Mouse (Mus musculus) stomach, embryonic 16.5 days (tissue): ENCODE measurements at regions not wholly inside any gene's neighbourhood (a gene's known extent, or its start where the extent isn't known, plus 50 kb on each side); places are given as distances from the start of the nearest gene placed in this dataset.
A peak's percentile ranks its signal among the peaks of the same experiment; 100 is the strongest.

ENCODE experiments used
- ATAC-seq: fragments of 200-750 bp; cut with Nextera tagmentation; 2 replicates; pipeline ENCODE4 v1.8.0; 2017; ENCODE audit warnings: moderate number of reproducible peaks, moderate TSS enrichment; ENCODE audit not compliant: insufficient read depth, low FRiP score
- H3K27ac ChIP-seq: fragments of 300-500 bp; sonication (generic); 2 replicates; pipeline ENCODE4 v1.5.1; 2014; ENCODE audit warnings: low read length
- H3K27me3 ChIP-seq: fragments of 300-500 bp; sonication (generic); 2 replicates; pipeline ENCODE4 v1.6.1; 2014; ENCODE audit warnings: low read length, control low read depth, mixed read lengths; ENCODE audit not compliant: control insufficient read depth, insufficient read depth
- H3K36me3 ChIP-seq: fragments of 300-500 bp; sonication (generic); 2 replicates; pipeline ENCODE4 v1.6.1; 2014; ENCODE audit warnings: low read length; ENCODE audit not compliant: control insufficient read depth, insufficient read depth
- H3K4me1 ChIP-seq: fragments of 300-500 bp; sonication (generic); 2 replicates; pipeline ENCODE4 v1.6.1; 2014; ENCODE audit warnings: low read length, control low read depth, mixed read lengths; ENCODE audit not compliant: control insufficient read depth, insufficient read depth
- H3K4me2 ChIP-seq: fragments of 300-500 bp; sonication (generic); 2 replicates; pipeline ENCODE4 v1.6.1; 2014; ENCODE audit warnings: low read depth, low read length, mixed read lengths
- H3K4me3 ChIP-seq: fragments of 300-500 bp; sonication (generic); replicated peaks from 2 replicates; pipeline ENCODE4 v1.5.1; 2014; ENCODE audit warnings: mild to moderate bottlenecking, low read length
- H3K9ac ChIP-seq: fragments of 300-500 bp; sonication (generic); 2 replicates; pipeline ENCODE4 v1.6.1; 2014; ENCODE audit warnings: low read length
- H3K9me3 ChIP-seq: fragments of 300-500 bp; sonication (generic); replicated peaks from 2 replicates; pipeline ENCODE4 v1.6.1; 2016; ENCODE audit warnings: low read length, control low read depth; ENCODE audit not compliant: control insufficient read depth
- WGBS: fragments of 180-500 bp; shearing (Covaris S2); extraction: QIAGEN DNeasy Blood & Tissue Kit; methylation state at CpG from one replicate; pipeline ENCODE4 v1.1.7; 2014; 5-methylcytosine and 5-hydroxymethylcytosine counted together

GRCm38 (mm10) chr2:172770606-172771005, 169.5 kb downstream of the Bmp7 start:
- no peak for ATAC-seq
- WGBS, result 85% methylated on average over 14 of the region's 14 CpGs
- no peak overlapping the region for H3K27ac ChIP-seq
- no peaks in the 10 kb centered on the region for H3K36me3 ChIP-seq
- H3K4me2 ChIP-seq, result no peak overlapping the region
- no peaks in the 10 kb centered on the region for H3K9me3 ChIP-seq
- no peaks in the 10 kb centered on the region for H3K27me3 ChIP-seq
- H3K4me3 ChIP-seq, result no peak overlapping the region
- H3K9ac ChIP-seq, result no peak overlapping the region
- H3K4me1 ChIP-seq, result no peaks in the 10 kb centered on the region

GRCm38 (mm10) chr2:172773176-172773575, 166.9 kb downstream of the Bmp7 start:
- no peak overlapping the region for H3K27ac ChIP-seq
- no peaks in the 10 kb centered on the region for H3K4me1 ChIP-seq
- H3K4me2 ChIP-seq, result no peak overlapping the region
- ATAC-seq, result no peak
- no peak overlapping the region for H3K9ac ChIP-seq
- no peaks in the 10 kb centered on the region for H3K27me3 ChIP-seq
- no peaks in the 10 kb centered on the region for H3K9me3 ChIP-seq
- H3K4me3 ChIP-seq, result no peak overlapping the region
- H3K36me3 ChIP-seq, result no peaks in the 10 kb centered on the region
- 0% methylated on average over 2 of the region's 2 CpGs for whole genome bisulfite sequencing

GRCm38 (mm10) chr2:172776485-172776884, 163.6 kb downstream of the Bmp7 start:
- 38% methylated on average over 12 of the region's 12 CpGs for WGBS
- H3K4me2 ChIP-seq, result no peak overlapping the region
- no peak overlapping the region for H3K4me3 ChIP-seq
- no peaks in the 10 kb centered on the region for H3K36me3 ChIP-seq
- H3K27me3 ChIP-seq, result no peaks in the 10 kb centered on the region
- peak; percentile 24; the same call in 1 of the 2 replicates for ATAC-seq
- no peaks in the 10 kb centered on the region for H3K4me1 ChIP-seq
- H3K9ac ChIP-seq, result no peak overlapping the region
- H3K9me3 ChIP-seq, result no peaks in the 10 kb centered on the region
- peak overlapping the region; percentile 57 for H3K27ac ChIP-seq

GRCm38 (mm10) chr2:172777774-172778173, 162.3 kb downstream of the Bmp7 start:
- Histone ChIP-seq H3K9me3 (no peaks in the 10 kb centered on the region), H3K27me3 (no peaks in the 10 kb centered on the region), H3K4me3 (no peak overlapping the region), H3K27ac (no peak overlapping the region), H3K4me2 (no peak overlapping the region), H3K36me3 (no peaks in the 10 kb centered on the region), H3K4me1 (no peaks in the 10 kb centered on the region), H3K9ac (no peak overlapping the region)
- WGBS, result 63% methylated on average over 2 of the region's 2 CpGs
- no peak for ATAC-seq

GRCm38 (mm10) chr2:172779096-172779495, 161.0 kb downstream of the Bmp7 start:
- Histone ChIP-seq H3K4me2 (no peak overlapping the region), H3K36me3 (no peaks in the 10 kb centered on the region), H3K27me3 (no peaks in the 10 kb centered on the region), H3K9me3 (no peaks in the 10 kb centered on the region), H3K9ac (no peak overlapping the region), H3K4me1 (no peaks in the 10 kb centered on the region), H3K27ac (no peak overlapping the region), H3K4me3 (no peak overlapping the region)
- WGBS, result 25% methylated on average over 5 of the region's 5 CpGs
- ATAC-seq, result no peak

GRCm38 (mm10) chr2:172782686-172783085, 157.4 kb downstream of the Bmp7 start:
- WGBS, result 60% methylated on average over 10 of the region's 10 CpGs
- Histone ChIP-seq H3K36me3 (no peaks in the 10 kb centered on the region), H3K27ac (no peak overlapping the region), H3K9ac (no peak overlapping the region), H3K9me3 (no peaks in the 10 kb centered on the region), H3K27me3 (peaks cover 2% of the 10 kb centered on the region; the same call in 1 of the 2 replicates), H3K4me1 (no peaks in the 10 kb centered on the region), H3K4me2 (no peak overlapping the region), H3K4me3 (no peak overlapping the region)
- no peak for ATAC-seq

GRCm38 (mm10) chr2:172786297-172786696, 153.8 kb downstream of the Bmp7 start:
- no peaks in the 10 kb centered on the region for H3K36me3 ChIP-seq
- H3K4me2 ChIP-seq, result no peak overlapping the region
- no peaks in the 10 kb centered on the region for H3K9me3 ChIP-seq
- H3K27me3 ChIP-seq, result peaks cover 11% of the 10 kb centered on the region
- 40% methylated on average over 2 of the region's 2 CpGs for WGBS
- H3K9ac ChIP-seq, result no peak overlapping the region
- no peak for ATAC-seq
- H3K4me1 ChIP-seq, result peaks cover 3% of the 10 kb centered on the region; the same call in 1 of the 2 replicates
- no peak overlapping the region for H3K4me3 ChIP-seq
- peak overlapping the region; percentile 64; the same call in 1 of the 2 replicates for H3K27ac ChIP-seq

- Histone ChIP-seq H3K27me3 (peaks cover 11% of the 10 kb centered on the region), H3K4me3 (peak overlapping the region; percentile 37), H3K9me3 (no peaks in the 10 kb centered on the region), H3K9ac (peak overlapping the region; percentile 22; the same call in 1 of the 2 replicates), H3K27ac (peak overlapping the region; percentile 58), H3K36me3 (no peaks in the 10 kb centered on the region), H3K4me2 (peak overlapping the region; percentile 47), H3K4me1 (peaks cover 3% of the 10 kb centered on the region; the same call in 1 of the 2 replicates)
- 19% methylated on average over 30 of the region's 30 CpGs for WGBS
- ATAC-seq, result peak; percentile 36; the same call in 1 of the 2 replicates
Measured at GRCm38 (mm10) chr2:172787203-172787944, 152.7 kb downstream of the Bmp7 start.

GRCm38 (mm10) chr2:172789260-172789659, 150.9 kb downstream of the Bmp7 start:
- Histone ChIP-seq H3K36me3 (no peaks in the 10 kb centered on the region), H3K9me3 (0 out of 2 replicates have a peak, but pooled peaks cover 2% of the 10 kb centered on the region), H3K4me2 (peak overlapping the region; percentile 36), H3K9ac (peak overlapping the region; percentile 3; the same call in 1 of the 2 replicates), H3K4me3 (peak overlapping the region; percentile 21; the same call in 1 of the 2 replicates), H3K27me3 (peaks cover 11% of the 10 kb centered on the region), H3K27ac (peak overlapping the region; percentile 68), H3K4me1 (peaks cover 3% of the 10 kb centered on the region; the same call in 1 of the 2 replicates)
- ATAC-seq, result peak; percentile 51
- 19% methylated on average over 10 of the region's 10 CpGs for WGBS
